Mouse (Mus musculus): ENCODE data around the gene Klf16. TPM values are rescaled to one million over a fixed set of nuclear protein-coding genes. Genes with fewer than 3 reads are reported as not detected.

The Klf16 gene
- polyA plus RNA-seq, 1 experiment = 35.6 TPM

DNA sequence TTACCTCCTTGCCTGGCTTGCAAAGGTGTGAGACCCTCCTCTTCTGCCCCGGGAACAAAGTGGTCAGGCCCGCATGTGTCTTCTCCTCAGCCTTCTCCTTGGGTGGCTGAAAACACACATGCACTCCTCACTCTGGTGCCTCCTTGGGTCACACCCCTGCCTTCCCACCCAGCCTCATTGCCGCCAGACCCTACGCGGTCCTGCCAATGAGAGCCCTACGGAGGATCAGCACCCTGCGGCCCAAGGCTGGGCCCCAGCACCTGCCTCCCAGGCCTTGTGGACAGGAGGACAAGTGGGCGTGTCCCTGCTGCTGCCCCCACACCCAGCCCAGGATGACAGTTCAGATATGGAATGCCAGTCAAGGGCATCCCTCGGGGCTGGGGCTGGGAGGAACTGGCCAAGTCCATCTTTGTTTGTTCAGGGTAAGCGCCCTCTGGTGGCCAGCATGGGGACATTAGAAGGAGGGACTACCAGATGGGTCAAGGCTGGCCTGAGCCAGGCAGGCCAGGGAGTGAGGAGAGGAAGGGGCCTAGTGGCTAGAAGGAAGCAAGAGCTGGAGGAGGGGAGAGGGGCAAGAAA, 28.6 kb downstream of the Klf16 start:
- Histone ChIP-seq H3K4me1 (peaks cover 60% of the 10 kb centered on the region), H3K4me3 (replicated peaks) (no peak overlapping the region), H3K9me3 (no peaks in the 10 kb centered on the region), H3K27me3 (replicated peaks) (no peaks in the 10 kb centered on the region), H3K36me3 (replicated peaks; ENCODE audit: low read length) (peaks cover 92% of the 10 kb centered on the region)
- TF ChIP-seq GATA1 (IDR thresholded peaks at IDR 0.05; ENCODE audit: borderline replicate concordance, low read length) (no peak), FLI1 (IDR thresholded peaks at IDR 0.05; ENCODE audit: low read length) (no peak)

DNA sequence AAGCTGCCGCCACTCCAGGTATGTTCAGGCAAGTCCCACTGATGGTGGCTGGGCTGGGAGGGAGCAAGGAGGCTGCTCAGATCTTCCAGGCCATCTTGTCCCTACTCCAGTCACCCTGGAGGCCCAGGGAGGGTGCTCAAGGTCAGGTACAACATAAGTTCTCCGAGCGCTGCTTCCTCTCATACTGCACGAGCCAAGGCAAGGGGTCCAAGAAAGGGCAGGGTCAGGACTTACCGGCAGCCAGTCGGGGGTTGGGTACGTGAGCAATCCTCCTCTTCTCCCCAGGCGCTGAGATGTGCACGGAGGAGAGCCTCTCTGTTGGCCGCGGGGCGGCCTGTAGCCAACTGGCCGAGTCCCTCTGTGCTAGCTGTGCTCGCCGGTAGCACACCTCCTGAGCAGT, 29.6 kb downstream of the Klf16 start:
- Histone ChIP-seq H3K4me3 (replicated peaks) (no peak overlapping the region), H3K4me1 (peaks cover 58% of the 10 kb centered on the region)

DNA sequence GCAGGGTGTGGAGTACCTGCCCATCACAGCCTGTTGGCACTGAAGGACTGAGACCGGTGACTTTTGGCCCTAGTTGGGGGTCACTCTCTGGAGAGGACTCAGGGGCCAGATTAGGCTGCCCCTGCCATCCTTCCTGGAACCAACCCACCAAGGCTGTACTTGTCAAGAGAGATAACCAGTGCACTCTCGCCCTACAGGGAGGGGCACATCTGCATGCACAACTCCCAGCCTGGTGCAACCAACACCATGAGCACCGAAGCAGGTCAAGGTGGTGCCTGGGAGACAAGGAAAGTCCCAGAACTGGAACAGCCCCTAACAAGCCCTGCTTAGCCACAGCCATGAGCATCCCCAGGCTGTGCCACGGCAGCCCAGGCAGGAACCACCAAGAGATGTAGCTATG, 30.2 kb downstream of the Klf16 start:
- Histone ChIP-seq H3K4me3 (replicated peaks) (no peak overlapping the region), H3K36me3 (replicated peaks; ENCODE audit: low read length) (peaks cover 97% of the 10 kb centered on the region), H3K27me3 (replicated peaks) (no peaks in the 10 kb centered on the region), H3K9me3 (no peaks in the 10 kb centered on the region), H3K4me1 (peaks cover 59% of the 10 kb centered on the region)
- TF ChIP-seq GATA1 (IDR thresholded peaks at IDR 0.05; ENCODE audit: borderline replicate concordance, low read length) (no peak), FLI1 (IDR thresholded peaks at IDR 0.05; ENCODE audit: low read length) (no peak)

More for the DNA sequence above, 29.6 kb downstream of the Klf16 start:
- H3K27me3 ChIP-seq (replicated peaks) = no peaks in the 10 kb centered on the region
- peaks cover 95% of the 10 kb centered on the region for H3K36me3 ChIP-seq (replicated peaks; ENCODE audit: low read length)
- no peaks in the 10 kb centered on the region for H3K9me3 ChIP-seq
- TF ChIP-seq FLI1 (IDR thresholded peaks at IDR 0.05; ENCODE audit: low read length) = no peak
- no peak for TF ChIP-seq GATA1 (IDR thresholded peaks at IDR 0.05; ENCODE audit: borderline replicate concordance, low read length)

DNA sequence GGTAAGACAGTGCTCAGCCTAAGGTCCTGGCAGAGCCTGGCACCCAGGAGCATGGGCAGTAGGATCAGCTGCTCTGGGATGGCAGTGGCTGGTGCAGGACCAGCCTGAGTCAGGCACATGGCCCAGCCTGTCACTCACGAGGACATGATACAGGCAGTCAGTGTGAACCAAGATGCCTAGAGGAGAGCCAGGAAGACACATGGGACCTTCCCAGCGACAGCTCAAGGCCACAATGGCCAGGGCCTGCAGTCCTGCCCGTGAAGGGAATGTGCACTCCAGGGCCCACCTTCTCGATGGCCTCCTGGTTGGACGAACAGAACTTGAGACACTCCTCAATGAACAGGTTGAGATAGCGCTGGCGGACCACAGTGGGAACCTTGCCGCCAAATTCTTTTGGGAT, 31.5 kb downstream of the Klf16 start:
- Histone ChIP-seq H3K27me3 (replicated peaks) (no peaks in the 10 kb centered on the region), H3K36me3 (replicated peaks; ENCODE audit: low read length) (peaks cover 99% of the 10 kb centered on the region), H3K4me3 (replicated peaks) (no peak overlapping the region), H3K9me3 (no peaks in the 10 kb centered on the region), H3K4me1 (peaks cover 62% of the 10 kb centered on the region)
- TF ChIP-seq FLI1 (IDR thresholded peaks at IDR 0.05; ENCODE audit: low read length) (no peak), GATA1 (IDR thresholded peaks at IDR 0.05; ENCODE audit: borderline replicate concordance, low read length) (no peak)

DNA sequence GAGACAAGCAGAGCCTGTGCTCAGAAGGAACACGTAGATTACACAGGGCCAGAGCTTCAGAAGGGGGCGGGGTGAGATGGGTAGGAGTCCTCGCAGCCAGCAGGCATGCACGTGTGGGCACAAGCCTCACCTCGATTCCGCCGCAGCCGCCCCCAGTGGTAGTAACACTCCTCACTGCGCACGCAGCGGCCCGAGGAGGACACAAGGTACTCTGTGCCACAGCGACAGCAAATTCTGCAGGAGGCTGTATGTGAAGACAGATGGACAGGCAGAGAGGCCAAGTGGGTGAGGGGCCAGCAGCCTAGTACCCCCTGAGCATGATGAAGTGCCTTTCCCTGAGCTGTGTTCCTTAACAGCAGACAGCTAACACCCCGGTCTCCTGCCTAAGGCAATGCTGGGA, 33.2 kb downstream of the Klf16 start:
- Histone ChIP-seq H3K9me3 (no peaks in the 10 kb centered on the region), H3K4me3 (replicated peaks) (no peak overlapping the region), H3K36me3 (replicated peaks; ENCODE audit: low read length) (peaks cover 85% of the 10 kb centered on the region), H3K4me1 (peaks cover 71% of the 10 kb centered on the region), H3K27me3 (replicated peaks) (no peaks in the 10 kb centered on the region)
- TF ChIP-seq GATA1 (IDR thresholded peaks at IDR 0.05; ENCODE audit: borderline replicate concordance, low read length) (no peak), FLI1 (IDR thresholded peaks at IDR 0.05; ENCODE audit: low read length) (no peak)

DNA sequence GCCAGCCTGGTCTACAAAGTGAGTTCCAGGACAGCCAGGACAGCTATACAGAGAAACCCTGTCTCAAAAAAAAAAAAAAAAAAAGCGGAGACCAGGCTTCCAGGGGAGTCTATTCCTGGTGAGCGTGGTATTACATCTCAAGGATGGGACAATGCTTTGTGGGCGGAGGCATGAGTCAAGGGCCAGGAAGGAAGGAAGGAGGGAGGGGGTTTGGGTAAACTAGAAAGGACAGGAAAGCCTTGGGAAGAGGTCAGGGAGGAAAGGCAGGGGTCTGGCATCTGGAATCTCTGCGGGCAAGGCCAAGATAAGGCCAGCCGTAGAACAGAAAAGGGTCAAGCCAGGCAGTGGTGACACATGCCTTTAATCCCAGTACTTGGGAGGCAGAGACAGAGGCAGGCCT, 37.6 kb downstream of the Klf16 start:
- peaks cover 25% of the 10 kb centered on the region for H3K27me3 ChIP-seq (replicated peaks)
- H3K4me3 ChIP-seq (replicated peaks) = peak overlapping the region; percentile 84
- peaks cover 82% of the 10 kb centered on the region for H3K4me1 ChIP-seq
- TF ChIP-seq FLI1 (IDR thresholded peaks at IDR 0.05; ENCODE audit: low read length) = no peak
- TF ChIP-seq GATA1 (IDR thresholded peaks at IDR 0.05; ENCODE audit: borderline replicate concordance, low read length) = no peak
- H3K9me3 ChIP-seq = no peaks in the 10 kb centered on the region
- H3K36me3 ChIP-seq (replicated peaks; ENCODE audit: low read length) = peaks cover 41% of the 10 kb centered on the region

DNA sequence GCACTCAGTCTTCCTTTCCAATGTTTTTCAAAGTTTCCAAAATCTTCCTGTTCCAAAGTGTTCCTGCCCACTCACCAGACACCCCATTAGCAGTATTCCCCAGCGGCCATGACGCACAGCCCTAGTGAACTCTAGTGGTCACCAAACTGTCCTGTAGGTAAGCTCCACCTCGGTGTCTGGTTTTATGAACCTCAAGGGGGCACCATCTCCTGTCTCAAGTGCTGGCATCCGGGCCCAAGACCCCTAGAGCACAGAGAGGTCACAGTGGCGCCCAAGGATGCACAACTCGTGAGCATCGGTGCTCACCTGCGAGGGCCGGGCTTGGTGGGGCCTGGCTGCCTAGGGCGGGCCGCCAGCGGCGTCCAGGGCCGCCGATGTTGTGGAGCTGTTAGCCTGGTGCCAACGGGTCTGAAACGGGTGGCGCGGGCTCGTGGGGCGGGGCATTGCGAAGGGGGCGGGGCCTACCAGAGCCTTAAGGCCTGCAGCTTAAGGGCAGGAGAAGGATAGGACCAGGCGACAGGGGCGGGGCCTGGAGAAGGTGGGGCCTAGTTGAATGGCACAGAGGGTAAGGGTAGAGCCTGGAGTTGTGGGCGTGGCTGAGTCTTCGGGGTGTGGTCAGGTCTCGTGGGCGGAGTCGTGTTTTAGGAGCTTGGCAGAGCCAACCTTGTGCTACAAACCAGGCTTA, 38.3 kb downstream of the Klf16 start, which contains the start of gene Atp8b3:
TSS of gene Atp8b3 (minus strand) at position 415 of the 685 bp plus-strand sequence.
- H3K36me3 ChIP-seq (replicated peaks; ENCODE audit: low read length) = peaks cover 35% of the 10 kb centered on the region
- H3K9me3 ChIP-seq = no peaks in the 10 kb centered on the region
- H3K4me3 ChIP-seq (replicated peaks) = peak within 1 kb of the TSS; percentile 84
- peaks cover 32% of the 10 kb centered on the region for H3K27me3 ChIP-seq (replicated peaks)
- peaks cover 88% of the 10 kb centered on the region for H3K4me1 ChIP-seq
- no peak for TF ChIP-seq GATA1 (IDR thresholded peaks at IDR 0.05; ENCODE audit: borderline replicate concordance, low read length)
- TF ChIP-seq FLI1 (IDR thresholded peaks at IDR 0.05; ENCODE audit: low read length) = no peak

DNA sequence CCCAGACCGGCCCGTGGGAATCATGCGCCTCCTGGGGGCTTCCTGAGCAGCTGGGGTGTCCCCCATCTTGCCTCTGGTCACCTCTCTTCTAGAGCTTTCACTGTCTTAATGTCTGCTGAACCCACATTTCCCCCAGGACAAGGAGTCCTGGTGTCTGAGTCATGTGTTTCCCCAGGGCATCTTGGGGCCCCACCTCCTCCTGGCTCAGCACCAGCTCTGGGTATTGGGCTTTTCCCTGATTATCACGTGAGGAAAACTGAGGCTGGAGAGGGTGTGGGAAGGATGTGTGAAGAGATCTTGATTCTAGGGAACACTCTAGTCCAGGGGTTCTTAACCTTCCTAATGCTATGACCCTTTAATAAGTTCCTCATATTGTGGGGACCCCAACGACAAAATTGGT, 38.9 kb downstream of the Klf16 start:
- TF ChIP-seq GATA1 (IDR thresholded peaks at IDR 0.05; ENCODE audit: borderline replicate concordance, low read length) = no peak
- no peak for TF ChIP-seq FLI1 (IDR thresholded peaks at IDR 0.05; ENCODE audit: low read length)
- Histone ChIP-seq H3K27me3 (replicated peaks) (peaks cover 38% of the 10 kb centered on the region), H3K4me3 (replicated peaks) (no peak overlapping the region), H3K4me1 (peaks cover 92% of the 10 kb centered on the region), H3K9me3 (no peaks in the 10 kb centered on the region), H3K36me3 (replicated peaks; ENCODE audit: low read length) (peaks cover 28% of the 10 kb centered on the region)

DNA sequence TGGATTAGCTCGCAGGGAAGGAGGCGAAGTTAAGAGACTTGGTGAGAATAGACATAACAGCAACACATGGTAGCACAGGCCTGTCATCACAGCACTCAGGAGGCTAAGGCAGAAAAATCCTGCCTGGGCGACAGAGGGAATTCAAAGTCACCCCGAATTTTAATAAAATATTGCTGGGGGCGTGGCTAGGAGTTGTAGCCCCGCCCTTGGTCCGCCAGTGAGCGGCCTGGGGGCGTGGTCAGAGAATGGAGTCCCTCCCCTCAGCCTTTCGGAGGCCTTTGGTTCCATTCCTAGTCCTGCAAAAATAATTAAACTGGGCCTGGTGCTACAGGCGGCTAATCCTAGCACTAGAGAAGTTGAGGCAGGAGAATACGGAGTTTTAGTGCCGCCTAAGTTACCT, 41.4 kb downstream of the Klf16 start:
- peaks cover 58% of the 10 kb centered on the region for H3K27me3 ChIP-seq (replicated peaks)
- TF ChIP-seq FLI1 (IDR thresholded peaks at IDR 0.05; ENCODE audit: low read length) (no peak), GATA1 (IDR thresholded peaks at IDR 0.05; ENCODE audit: borderline replicate concordance, low read length) (no peak)
- H3K4me1 ChIP-seq = peaks cover 72% of the 10 kb centered on the region
- peak overlapping the region; percentile 56 for H3K4me3 ChIP-seq (replicated peaks)
- H3K36me3 ChIP-seq (replicated peaks; ENCODE audit: low read length) = peaks cover 4% of the 10 kb centered on the region
- no peaks in the 10 kb centered on the region for H3K9me3 ChIP-seq

DNA sequence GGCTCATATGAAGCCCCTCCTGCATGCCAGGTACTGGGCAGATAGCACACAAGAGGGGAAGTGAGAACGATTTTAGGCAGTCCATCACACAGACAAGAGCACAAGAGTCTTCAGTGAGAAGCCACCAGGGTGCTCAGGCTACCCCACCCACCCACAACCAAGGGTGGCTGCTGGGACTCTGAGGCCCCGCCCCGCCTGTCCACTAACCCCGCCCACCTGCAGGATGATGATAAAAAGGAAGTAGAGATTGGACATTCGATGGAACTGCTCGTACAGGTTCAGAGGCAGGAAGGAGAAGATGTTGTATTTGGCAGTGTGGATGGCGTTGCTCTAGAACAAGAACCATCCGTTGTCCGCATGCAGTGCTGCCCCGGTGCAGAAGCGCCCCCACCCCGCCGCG, 42.0 kb downstream of the Klf16 start:
- peaks cover 64% of the 10 kb centered on the region for H3K27me3 ChIP-seq (replicated peaks)
- no peaks in the 10 kb centered on the region for H3K36me3 ChIP-seq (replicated peaks; ENCODE audit: low read length)
- peaks cover 65% of the 10 kb centered on the region for H3K4me1 ChIP-seq
- no peaks in the 10 kb centered on the region for H3K9me3 ChIP-seq
- TF ChIP-seq FLI1 (IDR thresholded peaks at IDR 0.05; ENCODE audit: low read length) (no peak), GATA1 (IDR thresholded peaks at IDR 0.05; ENCODE audit: borderline replicate concordance, low read length) (no peak)
- peak overlapping the region; percentile 56 for H3K4me3 ChIP-seq (replicated peaks)

Measured in megakaryocyte, embryonic 14.5 days (primary cell).